Mouse (Mus musculus) yolk sac, embryonic 10.5 days (tissue): ENCODE measurements around the gene Gm21992.
A peak's percentile ranks its signal among the peaks of the same experiment; 100 is the strongest.
"Not testable (repeated sequence)": the region's sequence is repeated elsewhere in the genome, so short reads cannot be mapped to it uniquely, and the experiment has no call there.

Experiments
- DNase-seq: peaks from one replicate; pipeline ENCODE4 v3.0.0-alpha.2; 2017; ENCODE audit warnings: low spot score

Gene Gm21992

DNA sequence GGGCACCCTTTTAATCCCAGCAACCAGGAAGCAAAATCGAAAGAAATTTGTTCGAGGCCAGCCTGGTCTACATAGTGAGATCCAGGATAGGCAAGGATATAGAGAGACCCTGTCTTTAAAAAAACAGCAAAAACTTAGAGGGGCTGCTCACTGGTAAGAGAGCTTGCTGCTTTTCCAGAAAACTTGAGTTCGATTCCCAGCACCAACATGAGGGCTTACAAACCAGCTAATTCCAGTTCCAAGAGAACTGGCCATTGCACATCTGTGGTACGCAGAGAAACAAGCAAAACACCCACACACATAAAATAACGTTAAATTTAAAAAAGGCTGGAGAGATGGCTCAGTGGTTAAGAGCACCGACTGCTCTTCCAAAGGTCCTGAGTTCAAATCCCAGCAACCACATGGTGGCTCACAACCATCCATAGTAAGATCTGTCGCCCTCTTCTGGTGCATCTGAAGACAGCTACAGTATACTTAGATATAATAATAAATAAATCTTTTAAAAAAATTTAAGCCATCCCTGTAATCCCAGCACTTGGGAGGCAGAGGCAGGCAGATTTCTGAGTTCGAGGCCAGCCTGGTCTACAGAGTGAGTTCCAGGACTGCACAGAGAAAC, 1.0 kb upstream of the Gm21992 start:
- DNase-seq: not testable (repeated sequence)

- no peak for DNase-seq
Measured at GRCm38 (mm10) chr19:4811909-4812242, 464 bp upstream of the Gm21992 start.

DNA sequence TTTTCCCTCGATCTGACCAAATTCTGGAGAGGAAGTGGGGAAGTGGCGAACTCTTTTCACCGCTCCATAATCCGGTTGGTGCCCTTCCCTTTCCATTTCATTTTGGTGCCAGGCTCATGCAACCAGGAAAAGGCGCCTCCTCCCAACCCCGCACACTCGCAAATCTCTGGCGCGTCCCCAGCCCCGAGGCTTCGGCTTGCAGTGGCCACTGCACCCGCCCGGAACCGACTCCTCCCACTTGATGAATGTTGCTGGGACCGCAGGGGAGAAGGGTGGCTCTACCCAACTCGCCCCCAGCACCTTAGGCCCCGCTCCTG, 708 bp downstream of the Gm21992 start:
- no peak for DNase-seq

GRCm38 (mm10) chr19:4810309-4810708, 1.1 kb downstream of the Gm21992 start:
- no peak for DNase-seq

- no peak for DNase-seq
Measured at GRCm38 (mm10) chr19:4803283-4803682, 8.1 kb downstream of the Gm21992 start.

- DNase-seq: no peak
Measured at GRCm38 (mm10) chr19:4802691-4803091, 8.7 kb downstream of the Gm21992 start.

DNA sequence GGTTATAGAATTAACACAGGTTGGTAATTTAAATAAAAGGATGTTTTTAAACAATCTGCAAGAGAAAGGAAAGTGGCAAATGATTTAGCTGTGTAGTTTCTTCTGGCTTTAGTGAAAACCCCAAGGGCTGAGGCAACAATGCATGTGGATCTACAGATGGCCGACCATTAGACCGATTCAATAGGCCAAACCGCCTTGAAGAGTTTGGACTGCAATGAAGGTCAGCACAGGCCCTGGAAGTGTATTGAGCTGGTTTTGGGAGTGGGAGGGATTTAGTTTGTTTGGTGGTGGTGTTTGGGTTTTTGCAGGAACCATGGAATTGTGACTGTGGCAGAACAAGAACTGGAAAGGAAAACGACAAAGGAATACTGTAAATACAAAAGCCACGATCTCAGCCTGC, 12.3 kb downstream of the Gm21992 start:
- no peak for DNase-seq

- no peak for DNase-seq
Measured at GRCm38 (mm10) chr19:4797846-4798245, 13.6 kb downstream of the Gm21992 start.

DNA sequence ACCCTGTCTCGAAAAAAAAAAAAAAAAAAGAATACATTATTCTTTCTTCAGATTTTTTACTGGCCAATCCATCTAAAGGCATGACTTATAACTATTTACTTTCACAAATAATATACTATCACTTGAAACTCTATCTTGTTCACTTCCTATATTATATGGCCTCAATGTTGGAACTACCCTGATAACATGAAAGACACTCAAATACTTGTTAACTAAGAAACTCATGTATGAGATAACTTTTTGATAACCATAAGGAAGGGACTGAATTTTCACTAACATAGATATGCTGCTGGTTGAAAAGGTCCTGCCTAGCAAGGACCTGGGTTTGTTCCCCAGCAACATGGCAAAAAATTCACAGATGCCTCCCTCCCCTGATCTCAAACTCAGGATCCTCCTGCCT, 15.5 kb downstream of the Gm21992 start:
- DNase-seq: no peak

DNA sequence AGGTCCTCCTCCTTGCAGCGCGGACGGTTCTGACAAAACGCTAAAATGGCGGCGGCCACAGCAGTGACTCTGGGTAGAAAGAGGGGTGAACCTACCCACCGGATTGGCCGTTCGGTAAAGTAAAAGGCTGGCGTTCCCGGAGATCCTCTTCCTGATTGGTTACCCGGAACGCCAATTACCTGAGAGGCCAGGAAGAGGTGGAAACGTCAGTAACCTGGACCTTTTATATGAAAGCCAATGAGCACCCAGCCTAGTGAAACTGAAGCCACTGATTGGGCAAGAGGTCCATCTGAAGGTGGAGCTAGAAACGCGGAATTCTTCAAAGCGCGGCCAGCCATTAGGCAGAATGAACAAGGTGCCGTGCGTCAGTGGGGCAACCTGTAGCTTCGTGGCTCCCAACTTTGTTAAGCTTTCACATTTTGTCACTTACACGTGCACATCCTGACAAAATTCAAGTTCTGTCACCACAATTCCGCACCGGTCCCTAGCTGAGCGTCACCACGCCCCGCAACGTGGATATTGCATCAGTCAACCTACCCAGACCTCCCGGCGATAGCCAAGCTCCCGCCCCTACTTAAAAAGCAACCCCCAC, 17.5 kb downstream of the Gm21992 start, which contains the start of gene Rbm4:
Rbm4 (minus strand) TSS at position 71 of the 592 bp plus-strand sequence.
- DNase-seq: peak; percentile 98

- no peak for DNase-seq
Measured at GRCm38 (mm10) chr19:4793281-4793830, 18.1 kb downstream of the Gm21992 start.

- no peak for DNase-seq
Measured at GRCm38 (mm10) chr19:4786313-4786712, 25.1 kb downstream of the Gm21992 start.

DNA sequence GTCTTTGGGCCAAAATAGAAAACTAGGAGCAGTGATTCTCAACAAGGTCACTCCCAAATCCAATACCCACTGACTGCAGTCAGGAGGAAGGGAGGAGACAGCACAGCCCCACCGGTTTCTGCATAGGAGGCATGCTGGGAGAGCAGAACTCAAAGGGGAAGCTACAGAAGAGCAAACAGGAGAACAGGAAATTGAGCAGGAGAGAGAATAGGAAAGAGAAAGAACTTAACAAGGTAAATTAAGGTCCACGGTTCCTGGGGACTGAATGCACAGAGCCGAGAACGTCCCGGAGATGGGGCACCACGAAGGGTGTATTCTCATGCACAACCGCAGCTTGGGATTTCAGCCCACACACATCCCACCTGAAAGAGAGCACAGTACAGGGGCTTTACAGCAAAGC, 26.2 kb downstream of the Gm21992 start:
- no peak for DNase-seq

- DNase-seq: no peak
Measured at GRCm38 (mm10) chr19:4782891-4783290, 28.5 kb downstream of the Gm21992 start.

DNA sequence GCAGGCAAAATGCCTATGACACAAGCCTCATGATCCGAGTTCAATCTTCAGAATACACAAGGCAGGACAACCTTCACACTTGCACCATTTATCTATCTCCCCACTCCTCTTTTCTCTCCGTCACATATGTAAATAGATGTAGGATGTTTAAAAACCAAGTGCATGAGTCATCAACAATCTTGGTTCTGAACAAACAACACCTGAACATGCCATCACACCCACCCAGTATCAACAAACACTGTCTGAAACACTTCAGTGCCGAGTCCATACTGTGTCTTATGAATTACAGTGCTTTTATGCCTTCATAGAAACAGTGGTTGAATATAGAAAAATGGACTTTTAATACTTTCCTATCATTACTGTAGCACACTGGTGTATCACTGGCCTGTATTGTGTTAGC, 38.6 kb downstream of the Gm21992 start:
- DNase-seq: no peak

DNA sequence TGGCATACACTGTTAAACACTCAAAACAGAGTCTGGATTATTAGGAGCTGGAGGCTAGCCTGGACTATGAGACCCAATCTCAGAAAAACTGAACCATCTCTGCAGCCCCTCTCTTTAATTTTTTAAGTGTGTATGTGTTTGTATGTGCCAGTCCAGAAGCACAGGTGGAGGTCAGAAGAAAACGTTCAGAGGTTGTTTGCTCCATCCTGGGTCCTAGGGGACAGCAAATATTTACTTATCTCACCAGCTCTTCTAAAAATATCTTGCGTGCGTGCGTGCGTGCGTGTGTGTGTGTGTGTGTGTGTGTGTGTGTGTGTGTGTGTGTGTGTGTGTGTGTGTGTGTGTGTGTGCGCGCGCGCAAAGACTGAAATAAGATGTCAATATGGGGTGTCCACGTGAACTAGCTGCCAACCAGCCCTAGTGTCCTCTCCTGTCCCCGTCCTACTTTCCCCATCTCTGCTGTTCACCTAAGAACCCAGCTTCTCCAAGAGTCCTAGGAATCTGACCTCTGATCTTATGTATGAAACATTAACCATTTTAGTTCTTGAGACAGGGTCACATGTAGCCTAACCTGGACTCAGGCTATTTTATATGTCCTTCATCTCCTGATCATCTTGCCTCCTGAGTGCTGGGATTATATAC, 43.8 kb downstream of the Gm21992 start:
- DNase-seq: peak; percentile 52

DNA sequence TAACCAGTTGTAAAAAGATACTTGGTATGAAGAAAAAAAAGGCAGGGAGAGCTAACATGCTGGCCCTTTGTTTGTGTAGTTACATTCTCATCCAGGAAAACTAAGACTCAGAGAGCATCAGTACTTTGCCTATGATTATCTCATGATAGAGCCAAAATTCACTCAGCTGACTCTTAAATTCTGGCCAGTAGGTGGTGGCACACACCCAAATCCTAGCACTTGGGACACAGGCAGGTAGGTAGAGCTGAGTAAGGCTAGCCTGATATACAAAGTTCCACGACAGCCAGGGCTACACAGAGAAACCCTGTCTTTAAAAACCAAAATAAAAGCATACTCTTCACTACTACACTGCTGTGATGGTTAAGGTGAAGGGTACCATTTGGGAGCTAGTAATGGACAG, 48.5 kb downstream of the Gm21992 start:
- DNase-seq: no peak

- not testable (repeated sequence) for DNase-seq
Measured at GRCm38 (mm10) chr19:4760544-4760943, 50.9 kb downstream of the Gm21992 start.

DNA sequence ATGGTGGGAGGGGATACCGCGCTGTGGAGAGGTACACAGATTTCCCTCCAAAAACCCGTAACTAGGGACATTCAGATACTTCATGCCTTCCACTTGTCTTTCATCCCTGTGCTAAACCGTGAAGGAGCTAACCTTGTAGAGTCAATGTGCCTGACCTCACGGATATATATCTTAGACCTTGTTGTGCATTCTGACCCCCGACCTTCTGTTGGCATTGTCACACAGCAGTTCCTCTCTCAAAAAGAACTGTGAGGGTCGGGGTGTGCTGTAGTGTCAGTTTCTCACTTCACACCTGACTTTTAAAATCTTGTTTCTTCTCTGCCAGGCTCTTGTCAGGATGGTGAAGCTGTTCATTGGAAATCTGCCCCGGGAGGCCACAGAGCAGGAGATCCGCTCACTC, 54.5 kb downstream of the Gm21992 start:
- DNase-seq: no peak

GRCm38 (mm10) chr19:4756193-4756911, 55.1 kb downstream of the Gm21992 start, which contains the start of gene Rbm4b:
TSS of gene Rbm4b (plus strand) at chr19:4756497.
- peak; percentile 95 for DNase-seq

DNA sequence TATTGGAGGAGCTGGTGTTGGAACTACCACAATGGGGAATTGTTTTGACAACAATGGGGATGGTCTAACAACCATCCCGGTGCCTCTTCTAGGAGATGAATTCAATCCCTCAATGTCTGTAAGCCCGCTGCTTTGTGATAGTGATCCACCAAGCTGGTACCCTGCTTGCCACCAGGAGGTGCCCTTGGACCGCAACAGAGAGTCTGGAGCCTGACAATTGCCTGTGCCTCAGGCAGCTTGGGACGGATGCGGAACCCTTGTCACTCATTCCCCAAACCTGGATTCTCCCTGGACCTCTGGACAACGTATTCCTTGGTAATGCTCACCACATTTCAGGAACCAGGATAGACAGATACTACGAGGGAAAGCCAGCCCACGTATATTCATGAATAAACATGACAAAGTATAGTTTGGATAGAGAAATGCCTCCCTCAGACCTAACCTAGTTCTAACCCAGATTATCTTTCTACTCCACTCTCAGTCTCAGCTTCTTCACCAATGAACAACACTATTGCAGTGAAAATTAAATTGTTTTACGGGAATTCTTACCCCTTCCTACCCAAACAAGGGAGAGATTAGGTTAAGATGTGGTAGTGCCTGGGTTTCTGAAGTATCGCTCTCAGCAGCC, 55.7 kb downstream of the Gm21992 start:
- DNase-seq: peak; percentile 79

DNA sequence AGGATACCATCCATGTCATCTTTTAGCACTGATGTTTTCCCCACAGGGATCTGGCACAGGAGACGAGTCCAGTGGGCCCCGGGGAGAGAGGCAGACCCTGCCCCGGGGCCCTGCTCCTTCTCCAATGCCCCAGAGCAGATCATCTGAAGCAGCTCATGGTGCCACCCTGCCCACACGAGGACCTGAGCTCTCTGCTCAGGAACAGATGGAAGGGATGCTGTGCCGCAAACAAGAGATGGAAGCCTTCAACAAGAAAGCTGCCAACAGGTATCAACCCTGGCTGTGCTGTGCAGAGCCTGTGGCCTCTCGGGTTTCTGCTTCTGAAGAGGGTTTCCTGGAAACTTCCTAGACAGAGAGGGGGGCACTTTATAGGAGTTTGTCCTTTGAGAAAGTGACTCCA, 61.4 kb downstream of the Gm21992 start:
- no peak for DNase-seq
